Mouse (Mus musculus) heart, embryonic 15.5 days (tissue): ENCODE measurements around the gene Noxo1. TPM values are rescaled to one million over a fixed set of nuclear protein-coding genes. Genes with fewer than 3 reads are reported as not detected.

ENCODE experiments used
- ATAC-seq: fragments of 200-750 bp; cut with Nextera tagmentation; replicated peaks from 2 replicates; pipeline ENCODE4 v1.8.0; 2017; ENCODE audit warnings: low read depth, moderate TSS enrichment; ENCODE audit not compliant: insufficient number of reproducible peaks, insufficient read depth, low FRiP score
- H3K27ac ChIP-seq: fragments of 300-500 bp; sonication (generic); 2 replicates; pipeline ENCODE4 v1.5.1; 2015; ENCODE audit warnings: mild to moderate bottlenecking, inconsistent platforms
- H3K27me3 ChIP-seq: fragments of 300-500 bp; sonication (generic); 2 replicates; pipeline ENCODE4 v1.6.1; 2015; ENCODE audit warnings: inconsistent platforms
- H3K36me3 ChIP-seq: fragments of 300-500 bp; sonication (generic); 2 replicates; pipeline ENCODE4 v1.6.1; 2015; ENCODE audit warnings: mild to moderate bottlenecking, inconsistent platforms
- H3K4me1 ChIP-seq: fragments of 300-500 bp; sonication (generic); replicated peaks from 2 replicates; pipeline ENCODE4 v1.6.1; 2015; ENCODE audit warnings: inconsistent platforms
- H3K4me2 ChIP-seq: fragments of 300-500 bp; sonication (generic); 2 replicates; pipeline ENCODE4 v1.6.1; 2015; ENCODE audit warnings: inconsistent platforms, mild to moderate bottlenecking, moderate library complexity
- H3K4me3 ChIP-seq: fragments of 300-500 bp; sonication (generic); 2 replicates; pipeline ENCODE4 v1.5.1; 2015; ENCODE audit warnings: mild to moderate bottlenecking, inconsistent platforms
- H3K9ac ChIP-seq: fragments of 300-500 bp; sonication (generic); 2 replicates; pipeline ENCODE4 v1.6.1; 2015; ENCODE audit warnings: mild to moderate bottlenecking, inconsistent platforms
- H3K9me3 ChIP-seq: fragments of 300-500 bp; sonication (generic); replicated peaks from 2 replicates; pipeline ENCODE4 v1.6.1; 2016; ENCODE audit warnings: inconsistent platforms
- WGBS: fragments of 180-500 bp; shearing (Covaris S2); methylation state at CpG from one replicate; pipeline ENCODE4 v1.1.7; 2015; ENCODE audit warnings: mixed read lengths; 5-methylcytosine and 5-hydroxymethylcytosine counted together
- polyA plus RNA-seq: library from polyadenylated mRNA; unstranded; fragments of >200 nt; fragmentation: Nextera tagmentation; extraction: Ambion mirVana; gene quantifications from 2 replicates; pipeline ENCODE4 v1.2.1, GENCODE M21; 2015

The Noxo1 gene
- polyA plus RNA-seq, 1 experiment from 2014 or later = 0.94 TPM

DNA sequence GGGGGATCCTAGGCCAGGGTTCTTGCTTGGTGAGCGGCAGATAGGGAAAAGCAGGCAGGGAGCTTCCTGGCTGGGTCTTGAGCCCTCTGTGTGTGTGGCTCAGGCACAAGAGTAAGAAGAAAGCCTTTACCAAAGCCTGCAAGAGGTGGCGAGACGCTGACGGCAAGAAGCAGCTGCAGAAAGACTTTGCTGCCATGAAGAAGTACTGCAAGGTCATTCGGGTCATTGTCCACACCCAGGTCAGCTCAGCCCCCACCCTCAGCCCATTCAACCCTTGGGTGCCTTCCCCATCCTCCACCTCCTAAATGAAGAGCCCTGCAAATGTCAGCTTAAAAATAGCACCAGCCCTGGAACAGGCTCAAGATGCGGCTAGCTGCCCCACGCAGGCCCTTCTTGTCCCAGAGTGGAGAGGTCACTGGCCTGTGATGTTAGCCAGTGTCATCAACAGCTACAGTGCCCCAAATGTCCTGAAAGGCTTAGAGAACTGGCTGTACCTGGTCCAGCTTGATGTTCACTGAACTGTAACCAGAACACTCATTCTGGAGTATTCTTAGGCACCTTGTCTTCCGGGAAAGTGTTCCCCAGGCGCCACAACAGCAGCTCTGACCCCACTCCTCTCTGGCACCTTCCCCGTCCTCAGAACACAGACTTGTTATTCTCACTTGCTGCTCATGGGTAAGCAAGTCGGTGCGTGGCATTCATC lies 36.4 kb downstream of the Noxo1 start:
- WGBS = 59% methylated on average over 12 of the region's 12 CpGs
- no peaks in the 10 kb centered on the region for H3K36me3 ChIP-seq
- H3K27me3 ChIP-seq = no peaks in the 10 kb centered on the region; the same call in 1 of the 2 replicates
- no peak overlapping the region for H3K4me3 ChIP-seq
- H3K27ac ChIP-seq = peak overlapping the region; percentile 79
- no peak overlapping the region for H3K4me2 ChIP-seq
- peaks cover 27% of the 10 kb centered on the region for H3K4me1 ChIP-seq
- no peaks in the 10 kb centered on the region for H3K9me3 ChIP-seq
- H3K9ac ChIP-seq = no peak overlapping the region
- ATAC-seq = no peak

DNA sequence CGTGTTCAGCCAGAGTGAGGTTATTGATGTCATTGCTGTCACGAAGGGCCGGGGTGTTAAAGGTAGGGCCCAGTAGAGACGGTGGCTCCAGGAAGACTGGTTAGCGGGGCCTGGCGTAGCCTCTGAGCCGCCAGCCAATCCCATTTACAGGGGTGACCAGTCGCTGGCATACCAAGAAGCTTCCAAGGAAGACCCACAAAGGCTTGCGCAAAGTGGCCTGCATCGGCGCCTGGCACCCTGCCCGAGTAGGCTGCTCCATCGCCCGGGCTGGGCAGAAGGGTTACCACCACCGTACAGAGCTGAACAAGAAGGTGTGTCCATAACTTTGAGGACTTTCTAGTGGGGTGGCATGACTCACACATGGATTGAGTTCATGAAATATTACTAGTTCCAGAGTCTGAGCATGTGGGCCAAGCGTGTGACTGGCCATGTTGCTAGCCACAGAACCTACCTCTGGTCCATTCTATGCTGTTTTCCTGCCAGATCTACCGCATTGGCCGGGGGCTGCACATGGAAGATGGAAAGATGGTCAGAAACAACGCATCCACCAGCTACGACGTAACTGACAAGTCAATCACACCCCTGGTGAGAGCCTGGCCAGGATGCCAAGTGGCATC lies 37.5 kb downstream of the Noxo1 start:
- H3K27ac ChIP-seq = no peak overlapping the region
- no peaks in the 10 kb centered on the region for H3K9me3 ChIP-seq
- no peak for ATAC-seq
- peaks cover 31% of the 10 kb centered on the region for H3K4me1 ChIP-seq
- H3K4me2 ChIP-seq = no peak overlapping the region
- H3K4me3 ChIP-seq = no peak overlapping the region
- no peaks in the 10 kb centered on the region for H3K36me3 ChIP-seq
- H3K27me3 ChIP-seq = no peaks in the 10 kb centered on the region
- H3K9ac ChIP-seq = no peak overlapping the region
- 90% methylated on average over 21 of the region's 21 CpGs for WGBS

DNA sequence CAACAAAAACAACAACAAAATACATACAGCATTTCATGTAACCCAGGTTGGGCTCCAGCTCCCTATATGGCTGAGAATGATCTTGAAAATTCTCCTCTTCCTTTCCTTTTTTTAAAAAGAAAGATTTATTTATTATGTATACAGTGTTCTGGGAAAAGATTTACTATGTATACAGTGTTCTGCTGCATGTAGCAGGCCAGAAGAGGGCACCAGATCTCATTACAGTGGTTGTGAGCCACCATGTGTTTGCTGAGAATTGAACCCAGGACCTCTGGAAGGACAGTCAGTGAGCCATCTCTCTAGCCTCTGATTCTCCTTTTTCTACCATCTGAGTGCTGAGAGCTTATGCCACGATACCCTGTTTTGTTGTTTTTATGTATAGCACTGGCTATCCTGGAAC lies 38.5 kb downstream of the Noxo1 start:
- no peak for ATAC-seq
- no peak overlapping the region for H3K9ac ChIP-seq
- H3K36me3 ChIP-seq = no peaks in the 10 kb centered on the region
- peaks cover 31% of the 10 kb centered on the region for H3K4me1 ChIP-seq
- 72% methylated on average over 1 of the region's 1 CpGs for WGBS
- no peaks in the 10 kb centered on the region for H3K9me3 ChIP-seq
- H3K27ac ChIP-seq = no peak overlapping the region
- no peaks in the 10 kb centered on the region for H3K27me3 ChIP-seq
- no peak overlapping the region for H3K4me2 ChIP-seq
- no peak overlapping the region for H3K4me3 ChIP-seq

DNA sequence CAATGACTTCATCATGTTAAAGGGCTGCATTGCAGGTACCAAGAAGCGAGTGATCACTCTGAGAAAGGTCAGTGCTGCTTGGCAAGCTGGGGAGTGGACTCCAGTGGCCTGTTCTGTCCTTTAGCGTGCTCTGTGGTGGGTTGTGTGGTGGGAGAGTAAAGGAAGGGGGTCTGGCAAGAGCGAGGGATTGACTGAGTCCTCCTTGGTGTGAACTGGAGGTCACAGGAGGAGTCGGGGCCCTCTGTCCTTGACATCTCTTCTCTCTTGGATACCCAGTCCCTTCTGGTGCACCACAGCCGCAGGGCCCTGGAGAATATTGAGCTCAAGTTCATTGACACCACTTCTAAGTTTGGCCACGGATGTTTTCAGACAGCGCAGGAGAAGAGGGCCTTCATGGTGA lies 39.4 kb downstream of the Noxo1 start:
- Histone ChIP-seq H3K27me3 (no peaks in the 10 kb centered on the region), H3K4me3 (no peak overlapping the region), H3K27ac (no peak overlapping the region), H3K36me3 (0 out of 2 replicates have a peak, but pooled peaks cover 5% of the 10 kb centered on the region), H3K9ac (no peak overlapping the region), H3K4me1 (peaks cover 31% of the 10 kb centered on the region), H3K9me3 (no peaks in the 10 kb centered on the region), H3K4me2 (no peak overlapping the region)
- no peak for ATAC-seq
- 87% methylated on average over 7 of the region's 7 CpGs for WGBS

DNA sequence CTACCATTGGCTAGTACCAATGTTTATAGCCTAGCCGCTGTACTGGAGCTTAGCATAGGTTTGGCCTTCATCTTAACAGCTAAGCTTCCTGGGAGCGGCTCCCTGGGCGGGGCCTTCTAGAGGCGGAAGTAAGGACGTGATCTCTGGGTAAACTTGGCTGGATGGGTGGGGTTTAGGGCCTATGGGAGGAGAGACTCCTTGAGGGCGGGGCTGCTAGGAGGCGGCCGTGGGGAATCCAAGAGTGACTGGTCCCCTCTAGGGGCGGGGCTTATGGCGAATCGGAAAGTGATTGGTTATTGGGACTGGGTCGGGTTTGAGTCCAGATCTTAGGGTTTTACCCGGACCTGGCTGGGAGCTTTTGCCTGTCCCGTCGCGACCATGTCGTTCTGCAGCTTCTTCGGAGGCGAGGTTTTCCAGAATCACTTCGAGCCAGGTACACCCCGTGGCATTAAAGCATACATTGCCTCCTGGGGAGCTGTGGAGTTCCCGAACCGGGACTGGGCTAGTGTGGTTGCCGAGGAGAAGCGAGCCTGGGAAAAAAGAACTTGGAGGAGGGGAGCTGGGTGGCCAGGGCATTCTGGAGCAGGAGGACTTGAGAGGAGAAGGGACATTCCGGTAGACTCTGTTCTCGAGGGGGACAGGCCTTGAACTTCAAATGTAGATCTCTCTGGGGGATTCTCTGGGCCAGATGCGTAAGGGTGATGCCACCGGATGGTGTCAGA lies 40.5 kb downstream of the Noxo1 start, which contains the start of gene Msrb1:
Gene Msrb1 (plus strand): TSS at position 313 of the 722 bp plus-strand sequence.
- Histone ChIP-seq H3K9me3 (no peaks in the 10 kb centered on the region), H3K27ac (peak within 1 kb of the TSS; percentile 67), H3K36me3 (0 out of 2 replicates have a peak, but pooled peaks cover 11% of the 10 kb centered on the region), H3K4me3 (peak within 1 kb of the TSS; percentile 56), H3K4me1 (peaks cover 30% of the 10 kb centered on the region), H3K4me2 (peak within 1 kb of the TSS; percentile 75), H3K27me3 (no peaks in the 10 kb centered on the region), H3K9ac (peak within 1 kb of the TSS; percentile 58)
- WGBS = under 1% methylated on average over 29 of the region's 29 CpGs
- ATAC-seq = peak; percentile 97

DNA sequence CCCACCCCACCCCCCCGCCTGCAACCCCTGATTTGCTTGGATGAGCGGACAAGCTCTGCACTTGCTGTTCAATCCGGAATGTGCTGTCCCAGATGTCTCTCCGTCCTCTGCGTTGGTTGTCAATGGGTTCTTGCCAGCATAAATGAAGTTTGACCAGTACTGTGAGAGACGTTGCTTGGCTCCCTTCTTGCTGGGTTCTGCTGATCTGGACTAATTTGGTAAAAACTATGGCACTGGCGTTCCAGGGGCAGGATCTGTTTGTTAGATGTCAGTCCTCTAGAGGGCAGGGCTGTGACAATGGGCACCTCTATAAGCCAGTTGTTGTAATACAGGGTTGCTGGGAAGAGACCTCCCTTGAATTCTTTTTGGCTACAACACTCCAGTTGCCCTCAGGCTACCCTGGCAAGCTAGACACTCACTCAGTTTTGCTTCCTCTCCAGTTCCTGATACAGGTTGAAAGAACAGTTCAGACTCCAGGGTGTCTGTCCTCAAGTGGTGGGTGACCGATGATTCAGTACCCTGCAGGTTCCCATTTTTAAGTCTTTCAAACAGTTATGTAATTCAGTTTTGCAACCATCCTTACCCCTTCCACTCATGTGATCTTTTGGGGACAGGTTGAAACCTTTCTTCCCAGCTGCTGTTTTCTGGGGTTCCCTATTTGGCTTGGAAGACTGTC lies 41.2 kb downstream of the Noxo1 start:
- Histone ChIP-seq H3K4me2 (peak overlapping the region; percentile 75), H3K4me3 (peak overlapping the region; percentile 56), H3K9ac (peak overlapping the region; percentile 58), H3K36me3 (0 out of 2 replicates have a peak, but pooled peaks cover 11% of the 10 kb centered on the region), H3K27me3 (no peaks in the 10 kb centered on the region), H3K9me3 (no peaks in the 10 kb centered on the region), H3K27ac (no peak overlapping the region), H3K4me1 (peaks cover 23% of the 10 kb centered on the region)
- 22% methylated on average over 8 of the region's 8 CpGs for WGBS
- no peak for ATAC-seq

DNA sequence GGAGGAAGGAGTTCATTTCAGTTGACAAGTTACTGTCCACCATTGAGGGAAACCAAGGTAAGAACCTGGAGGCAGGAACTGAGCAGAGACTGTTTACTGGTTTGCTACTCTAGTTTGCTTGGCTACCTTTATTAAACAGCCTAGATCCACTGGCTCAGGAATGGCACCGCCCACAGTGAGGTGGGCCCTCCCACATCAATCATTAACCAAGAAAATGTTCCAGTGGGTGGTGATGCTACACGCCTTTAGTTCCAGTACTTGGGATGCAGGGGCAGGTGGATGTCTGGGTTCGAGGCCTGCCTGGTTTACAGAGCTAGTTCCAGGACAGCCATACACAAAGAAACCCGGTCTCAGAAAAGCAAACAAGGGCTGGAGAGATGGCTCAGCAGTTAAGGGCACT lies 42.2 kb downstream of the Noxo1 start:
- ATAC-seq = no peak
- Histone ChIP-seq H3K4me1 (peaks cover 16% of the 10 kb centered on the region), H3K4me3 (no peak overlapping the region), H3K9me3 (no peaks in the 10 kb centered on the region), H3K9ac (no peak overlapping the region), H3K27me3 (no peaks in the 10 kb centered on the region), H3K4me2 (no peak overlapping the region), H3K27ac (no peak overlapping the region), H3K36me3 (0 out of 2 replicates have a peak, but pooled peaks cover 11% of the 10 kb centered on the region)
- WGBS = 81% methylated on average over 4 of the region's 4 CpGs

DNA sequence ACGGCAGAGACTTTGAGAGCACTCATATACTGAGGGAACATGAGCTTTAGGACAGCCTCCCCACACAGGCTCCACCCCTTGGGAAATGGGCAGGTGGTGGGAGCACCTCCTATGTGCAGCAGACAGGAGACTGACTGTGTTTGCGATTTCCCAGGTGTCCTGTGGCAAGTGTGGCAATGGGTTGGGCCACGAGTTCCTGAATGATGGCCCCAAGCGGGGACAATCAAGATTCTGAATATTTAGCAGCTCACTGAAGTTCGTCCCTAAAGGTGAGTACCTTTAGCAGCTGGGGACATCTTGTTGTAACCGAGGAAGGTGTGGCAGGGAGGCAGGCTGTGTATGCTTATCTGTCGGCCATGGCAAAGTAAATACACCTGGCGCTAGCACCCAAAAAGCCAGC lies 43.9 kb downstream of the Noxo1 start:
- H3K27ac ChIP-seq = no peak overlapping the region
- H3K9ac ChIP-seq = no peak overlapping the region
- no peak for ATAC-seq
- WGBS = 84% methylated on average over 8 of the region's 8 CpGs
- H3K9me3 ChIP-seq = no peaks in the 10 kb centered on the region
- H3K36me3 ChIP-seq = 0 out of 2 replicates have a peak, but pooled peaks cover 11% of the 10 kb centered on the region
- peaks cover 16% of the 10 kb centered on the region for H3K4me1 ChIP-seq
- H3K4me3 ChIP-seq = no peak overlapping the region
- H3K4me2 ChIP-seq = no peak overlapping the region
- H3K27me3 ChIP-seq = no peaks in the 10 kb centered on the region

DNA sequence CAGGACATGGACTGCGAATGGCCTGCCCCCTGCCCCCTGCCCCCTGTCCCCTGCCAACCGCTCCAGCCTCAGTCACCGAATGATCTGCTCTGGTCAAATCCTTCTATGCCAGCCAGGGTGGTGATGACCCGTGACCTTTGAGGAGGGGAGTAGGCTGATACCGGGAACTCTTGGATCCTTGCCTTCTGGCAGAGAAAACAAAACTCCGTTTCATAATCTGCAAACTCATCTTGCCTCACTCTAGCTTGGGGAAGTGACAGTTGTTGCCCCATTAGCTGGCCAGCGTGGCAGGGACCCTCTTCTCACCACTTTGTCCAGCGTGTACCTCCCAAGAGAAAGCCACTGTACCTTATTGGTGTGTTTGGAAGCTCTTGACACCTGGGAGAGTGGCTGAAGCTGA lies 46.3 kb downstream of the Noxo1 start:
- H3K9ac ChIP-seq = no peak overlapping the region
- H3K4me3 ChIP-seq = no peak overlapping the region
- no peak overlapping the region for H3K4me2 ChIP-seq
- no peak overlapping the region for H3K27ac ChIP-seq
- WGBS = 73% methylated on average over 8 of the region's 8 CpGs
- 0 out of 2 replicates have a peak, but pooled peaks cover 11% of the 10 kb centered on the region for H3K36me3 ChIP-seq
- no peaks in the 10 kb centered on the region for H3K9me3 ChIP-seq
- no peak for ATAC-seq
- peaks cover 5% of the 10 kb centered on the region for H3K4me1 ChIP-seq
- H3K27me3 ChIP-seq = 0 out of 2 replicates have a peak, but pooled peaks cover 6% of the 10 kb centered on the region

DNA sequence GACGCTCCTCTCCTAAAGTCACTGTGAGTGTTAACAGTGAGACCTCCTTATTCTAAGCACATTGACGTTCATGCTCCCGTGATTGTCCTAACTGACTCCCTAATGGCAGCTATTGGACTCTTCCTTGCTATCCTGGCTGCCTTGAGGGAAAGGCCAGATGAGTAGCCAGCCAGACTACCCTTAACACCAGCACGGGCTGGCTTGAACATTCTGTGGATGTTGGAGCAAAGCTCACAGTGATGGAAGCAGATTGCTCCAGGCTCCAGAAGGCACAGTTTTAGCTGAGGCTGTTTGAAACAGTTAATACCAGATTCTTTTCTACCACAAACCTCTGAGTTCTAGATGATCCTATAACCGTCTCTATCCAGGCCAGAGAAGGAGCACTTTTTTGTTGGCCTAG lies 47.9 kb downstream of the Noxo1 start:
- 65% methylated on average over 5 of the region's 5 CpGs for WGBS
- H3K4me3 ChIP-seq = no peak overlapping the region
- H3K4me2 ChIP-seq = no peak overlapping the region
- no peaks in the 10 kb centered on the region for H3K9me3 ChIP-seq
- 0 out of 2 replicates have a peak, but pooled peaks cover 11% of the 10 kb centered on the region for H3K36me3 ChIP-seq
- no peaks in the 10 kb centered on the region for H3K4me1 ChIP-seq
- H3K27me3 ChIP-seq = 0 out of 2 replicates have a peak, but pooled peaks cover 6% of the 10 kb centered on the region
- no peak for ATAC-seq
- no peak overlapping the region for H3K9ac ChIP-seq
- no peak overlapping the region for H3K27ac ChIP-seq

DNA sequence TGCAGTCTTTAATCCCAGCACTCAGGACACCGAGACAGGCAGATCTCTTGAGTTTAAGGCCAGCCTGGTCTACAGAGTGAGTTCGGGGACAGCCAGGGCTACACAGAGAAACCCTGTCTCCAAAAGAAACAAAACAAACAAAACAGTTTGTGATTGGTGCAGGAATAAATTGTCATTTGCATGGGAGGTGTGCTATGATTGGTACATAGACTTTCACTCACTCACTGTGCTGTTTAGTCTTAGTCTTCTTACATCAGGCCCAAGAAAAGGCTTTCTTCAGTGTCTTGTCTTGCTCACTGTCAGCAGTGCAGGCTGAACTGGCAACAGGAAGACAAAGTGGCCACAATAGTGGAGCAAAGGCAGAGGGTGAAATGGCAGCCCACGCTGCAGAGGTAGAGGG lies 48.3 kb downstream of the Noxo1 start:
- Histone ChIP-seq H3K36me3 (0 out of 2 replicates have a peak, but pooled peaks cover 11% of the 10 kb centered on the region), H3K27me3 (0 out of 2 replicates have a peak, but pooled peaks cover 9% of the 10 kb centered on the region), H3K9ac (no peak overlapping the region), H3K27ac (no peak overlapping the region), H3K4me1 (no peaks in the 10 kb centered on the region), H3K4me3 (no peak overlapping the region), H3K9me3 (no peaks in the 10 kb centered on the region), H3K4me2 (no peak overlapping the region)
- 67% methylated on average over 3 of the region's 3 CpGs for WGBS
- no peak for ATAC-seq
